Mouse (Mus musculus) CH12.LX (cell line): Measurements from ENCODE around the gene Inpp5b.

Experiments used
- CTCF ChIP-seq, 2 experiments: IDR thresholded peaks in 1 of 2; conservative IDR thresholded peaks in 1 of 2; 2 replicates each; pipeline ENCODE4 v1.5.1; 2011 to 2012; ENCODE audit warnings: low read depth in 2 of 2, low read length in 2 of 2, improper control_type of control experiment in 1 of 2, inconsistent platforms in 1 of 2, mild to moderate bottlenecking in 1 of 2, moderate library complexity in 1 of 2
- E2F4 ChIP-seq: IDR thresholded peaks from 2 replicates; pipeline ENCODE4 v1.6.1; 2011; ENCODE audit warnings: low read depth, low read length, improper control_type of control experiment; ENCODE audit not compliant: insufficient replicate concordance
- EP300 ChIP-seq: IDR thresholded peaks from 2 replicates; pipeline ENCODE4 v1.6.1; 2011; ENCODE audit warnings: low read length, improper control_type of control experiment
- KAT2A ChIP-seq: IDR thresholded peaks from 2 replicates; pipeline ENCODE4 v1.6.1; 2012; ENCODE audit warnings: low read length, improper control_type of control experiment, inconsistent platforms; ENCODE audit not compliant: insufficient replicate concordance
- MAX ChIP-seq: IDR thresholded peaks from 2 replicates; pipeline ENCODE4 v1.6.1; 2011; ENCODE audit warnings: low read length, improper control_type of control experiment
- MAZ ChIP-seq: IDR thresholded peaks from 2 replicates; pipeline ENCODE4 v1.6.1; 2012; ENCODE audit warnings: low read depth, mild to moderate bottlenecking, inconsistent platforms, low read length, improper control_type of control experiment, moderate library complexity
- MXI1 ChIP-seq: IDR thresholded peaks from 2 replicates; pipeline ENCODE4 v1.6.1; 2011; ENCODE audit warnings: mild to moderate bottlenecking, low read depth, low read length, improper control_type of control experiment
- NRF1 ChIP-seq: IDR thresholded peaks from 2 replicates; pipeline ENCODE4 v1.6.1; 2014; ENCODE audit warnings: low read depth, mild to moderate bottlenecking, inconsistent platforms, low read length, improper control_type of control experiment, moderate library complexity
- POLR2A ChIP-seq: IDR thresholded peaks from 2 replicates; pipeline ENCODE4 v1.6.1; 2011; ENCODE audit warnings: low read depth, mild to moderate bottlenecking, improper control_type of control experiment, low read length
- POLR2AphosphoS2 ChIP-seq: IDR thresholded peaks from 2 replicates; pipeline ENCODE4 v1.6.1; 2011; ENCODE audit warnings: low read depth, low read length, improper control_type of control experiment
- TBP ChIP-seq: conservative IDR thresholded peaks from 2 replicates; pipeline ENCODE4 v1.6.1; 2011; ENCODE audit warnings: low read depth, low read length, improper control_type of control experiment
- TCF12 ChIP-seq: IDR thresholded peaks from 2 replicates; pipeline ENCODE4 v1.6.1; 2014; ENCODE audit warnings: low read depth, mild to moderate bottlenecking, inconsistent platforms, low read length, improper control_type of control experiment

DNA sequence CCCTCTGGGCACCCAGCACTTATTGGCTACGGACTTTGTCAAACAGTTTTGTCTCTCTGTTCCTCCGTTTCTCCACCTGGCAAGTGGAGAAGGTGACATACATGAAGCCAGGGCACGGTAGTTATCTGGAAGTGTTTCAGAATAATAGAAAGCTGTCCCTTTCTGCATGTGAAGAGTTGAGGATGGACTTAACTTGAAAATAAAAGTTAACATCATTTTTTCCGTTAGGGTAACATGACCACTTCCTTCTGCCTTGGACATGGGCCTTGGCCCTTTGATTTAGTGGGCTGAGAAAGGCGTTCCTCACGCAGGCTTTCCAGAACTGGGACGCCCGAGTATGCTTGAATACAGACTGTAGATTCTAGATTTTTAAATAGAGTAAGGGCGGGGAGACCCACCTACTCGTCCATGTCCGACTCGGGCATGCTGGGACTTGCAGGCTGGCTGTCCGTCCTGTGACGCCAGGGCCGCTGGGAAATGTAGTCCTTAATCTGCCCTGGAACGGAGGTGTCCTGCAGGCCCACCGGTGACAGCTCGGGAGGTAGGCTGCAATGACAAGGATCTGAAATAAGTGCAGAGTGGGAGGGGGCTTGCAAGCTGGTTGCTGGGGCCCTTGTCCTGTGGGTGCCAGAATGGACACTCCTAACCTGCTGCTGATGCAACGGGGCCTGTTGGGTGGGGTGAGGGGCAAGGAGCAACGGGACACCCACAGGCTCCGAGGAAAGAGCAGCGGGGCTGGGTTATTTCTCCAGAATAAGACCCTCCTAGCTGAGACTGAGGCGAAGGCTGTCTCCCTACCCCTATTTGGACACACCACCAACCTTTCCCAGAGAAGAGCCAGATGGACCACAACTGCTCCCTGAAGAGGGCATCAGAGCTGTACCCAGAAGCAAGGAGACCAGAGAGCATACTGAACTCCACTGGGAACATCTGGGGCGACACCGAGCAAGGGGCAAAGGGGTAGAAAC is at the start of gene Inpp5b:
- TF ChIP-seq CTCF (conservative IDR thresholded peaks at IDR 0.05 in 1 of 2, IDR thresholded peaks at IDR 0.05 in 1 of 2; ENCODE audit: low read depth in 2 of 2, low read length in 2 of 2) (peak in 1 of 2 experiments; percentile 17; a peak in 1 of 4 replicates), POLR2AphosphoS2 (no peak), TCF12 (peak; percentile 41; the same call in 1 of the 2 replicates), KAT2A (peak; percentile 88; the same call in 1 of the 2 replicates), MAX (no peak), MAZ (no peak; the same call in 1 of the 2 replicates), TBP (peak; percentile 61), MXI1 (no peak; the same call in 1 of the 2 replicates), NRF1 (no peak), EP300 (peak; percentile 57), E2F4 (no peak), POLR2A (peak; percentile 69)
